Mouse (Mus musculus): ENCODE data around the gene Actrt3.
"Not testable (repeated sequence)": the region's sequence is repeated elsewhere in the genome, so short reads cannot be mapped to it uniquely, and the experiment has no call there.

The Actrt3 gene

DNA sequence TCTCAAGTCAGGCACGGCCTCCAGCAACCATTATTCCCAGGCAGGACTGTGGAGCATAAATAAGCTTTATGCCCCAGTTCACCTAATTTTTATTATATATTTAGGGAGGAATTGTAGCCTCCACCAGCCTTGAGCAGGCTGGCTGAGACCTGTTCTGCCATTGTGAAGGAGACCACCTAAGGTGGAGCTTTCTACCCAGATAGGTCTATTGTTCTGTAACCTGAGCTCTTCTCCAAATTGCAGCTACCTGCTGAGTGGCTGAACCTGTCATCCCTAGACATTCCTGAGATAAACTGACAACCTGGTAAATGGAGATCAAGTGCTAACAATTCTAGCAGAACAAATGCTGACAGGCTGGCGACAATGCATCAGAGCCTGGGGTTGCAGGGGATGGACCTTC is 33.4 kb downstream of the Actrt3 start:
- not testable (repeated sequence) for DNase-seq

DNA sequence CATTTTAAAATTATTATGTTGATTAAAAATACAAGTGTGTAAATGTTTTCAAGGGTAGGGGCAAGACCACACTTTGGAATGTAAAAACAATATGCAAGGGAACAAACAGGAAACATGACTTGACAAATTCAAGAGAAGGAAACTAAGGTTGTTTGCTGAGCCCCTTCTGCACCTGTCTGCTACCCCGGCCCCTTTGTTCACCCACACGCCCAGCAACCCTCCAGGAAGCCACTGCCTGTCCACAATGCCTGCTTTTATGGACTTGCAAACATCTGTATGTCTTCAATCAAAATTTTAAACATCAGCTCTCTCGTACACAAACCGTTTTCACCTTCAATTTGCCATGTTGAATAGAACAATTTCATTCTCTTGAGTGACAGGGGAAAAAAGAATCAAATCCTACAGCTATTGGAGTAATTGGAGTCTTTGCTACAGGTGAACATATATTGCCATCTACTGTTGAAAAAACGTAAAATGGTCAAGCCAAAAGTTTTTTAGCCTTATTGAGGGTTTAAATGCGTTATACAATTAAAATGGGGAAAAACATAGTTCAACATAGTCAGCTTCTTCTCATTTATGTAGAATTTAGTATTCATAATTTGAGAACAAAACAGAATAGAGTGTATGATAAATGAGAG is 38.9 kb downstream of the Actrt3 start:
- peak; percentile 11 for DNase-seq

DNA sequence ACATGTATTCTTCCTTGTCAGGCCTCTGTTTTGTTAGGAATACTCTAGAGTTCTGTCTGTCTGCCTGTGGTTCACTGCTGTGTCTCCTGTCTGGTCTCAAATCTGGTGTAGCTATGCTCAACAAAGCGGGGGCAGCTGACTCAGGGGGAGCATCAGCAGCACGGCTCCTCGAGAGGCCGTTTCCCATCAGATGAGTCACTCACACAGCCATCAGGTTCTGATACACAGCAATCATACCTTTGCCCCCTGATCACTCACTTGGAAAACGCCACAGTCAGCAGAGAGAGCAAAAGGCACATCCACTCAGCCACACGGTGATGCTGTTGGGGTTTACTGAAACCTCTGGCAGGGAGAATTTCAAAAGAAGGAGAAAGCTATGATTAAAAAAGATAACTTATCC is 46.0 kb downstream of the Actrt3 start:
- DNase-seq, result peak; percentile 49

- DNase-seq, result peak; percentile 10
Measured at GRCm38 (mm10) chr3:30550218-30550617, 49.5 kb downstream of the Actrt3 start.

DNA sequence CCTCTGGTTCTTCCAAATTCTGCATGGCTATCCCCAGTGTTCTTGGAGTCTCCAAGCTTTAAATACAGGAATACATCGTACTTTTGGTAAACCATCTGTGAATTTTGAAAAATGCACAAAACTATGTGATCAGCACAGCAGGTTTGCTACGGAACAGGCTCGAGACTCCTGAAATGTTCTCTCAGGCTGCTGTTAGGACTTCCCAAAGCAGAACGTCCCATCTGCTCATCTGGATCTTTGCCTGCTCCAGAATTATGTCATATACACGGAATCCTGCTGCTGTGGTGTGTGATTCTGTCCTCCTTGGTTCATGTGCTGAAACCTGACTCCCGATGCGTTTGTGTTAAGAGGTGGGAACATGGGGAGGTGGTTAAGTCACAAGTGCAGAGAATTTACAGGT is 50.8 kb downstream of the Actrt3 start:
- DNase-seq, result no peak

DNA sequence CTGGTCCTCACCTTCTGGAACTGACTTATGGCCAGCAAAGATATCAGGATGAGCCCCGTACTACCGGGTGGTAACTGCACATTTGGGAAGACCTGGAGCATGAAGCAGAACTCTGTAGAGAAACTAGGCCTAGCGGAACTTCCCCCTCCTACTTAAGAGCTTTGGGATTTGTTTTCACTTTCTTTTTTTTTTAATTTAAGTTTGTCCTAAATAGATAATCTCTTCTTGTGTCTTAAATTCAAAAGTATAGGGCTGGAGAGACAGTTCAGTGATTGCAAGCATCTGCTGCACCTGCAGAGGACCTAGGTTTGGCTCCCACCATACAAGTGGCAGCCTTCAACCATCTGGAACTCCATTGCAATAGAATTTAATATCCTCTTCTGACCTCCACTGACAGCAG is 51.8 kb downstream of the Actrt3 start, which contains the start of gene Mecom:
Gene Mecom, minus strand, starts transcription at position 101 of the 400 bp plus-strand sequence.
- no peak for DNase-seq

Measured in kidney, adult 9 months (tissue).